Mouse (Mus musculus) cerebellum, adult 2 months (tissue): ENCODE measurements around the gene 1700013G24Rik.

Experiments
- CTCF ChIP-seq: fragments of 200-500 bp; IDR thresholded peaks from 2 replicates; pipeline ENCODE4 v1.5.1; 2011; ENCODE audit warnings: low read depth, mild to moderate bottlenecking, control low read depth, low read length, moderate library complexity, borderline replicate concordance; ENCODE audit not compliant: insufficient read depth
- POLR2A ChIP-seq: fragments of 200-500 bp; IDR thresholded peaks from 2 replicates; pipeline ENCODE4 v1.6.1; 2011; ENCODE audit warnings: low read length, control low read depth, borderline replicate concordance; ENCODE audit not compliant: insufficient read depth

- TF ChIP-seq POLR2A (no peak), CTCF (no peak)
Measured at GRCm38 (mm10) chr4:137474694-137475093, 21.6 kb downstream of the 1700013G24Rik start.
